Mouse (Mus musculus) limb, embryonic 10.5 days (tissue): ENCODE data around the gene Abhd17a. TPM values are rescaled to one million over a fixed set of nuclear protein-coding genes. Genes with fewer than 3 reads are reported as not detected.
A peak's percentile ranks its signal among the peaks of the same experiment; 100 is the strongest.

Source experiments
- DNase-seq: peaks from one replicate; pipeline ENCODE4 v3.0.0-alpha.2; 2017; ENCODE audit warnings: low spot score
- H3K27ac ChIP-seq: fragments of 300-500 bp; sonication (generic); 2 replicates; pipeline ENCODE4 v1.5.1; 2016; ENCODE audit warnings: mild to moderate bottlenecking
- H3K27me3 ChIP-seq: fragments of 300-500 bp; sonication (generic); 2 replicates; pipeline ENCODE4 v1.6.1; 2016; ENCODE audit warnings: low read depth, mild to moderate bottlenecking; ENCODE audit not compliant: poor library complexity, severe bottlenecking
- H3K36me3 ChIP-seq: fragments of 300-500 bp; sonication (generic); 2 replicates; pipeline ENCODE4 v1.6.1; 2016; ENCODE audit warnings: mild to moderate bottlenecking, moderate library complexity
- H3K4me1 ChIP-seq: fragments of 300-500 bp; sonication (generic); 2 replicates; pipeline ENCODE4 v1.6.1; 2016
- H3K4me3 ChIP-seq: fragments of 300-500 bp; sonication (generic); 2 replicates; pipeline ENCODE4 v1.5.1; 2016; ENCODE audit warnings: mild to moderate bottlenecking, moderate library complexity
- H3K9me3 ChIP-seq: fragments of 300-500 bp; sonication (generic); replicated peaks from 2 replicates; pipeline ENCODE4 v1.6.1; 2016; ENCODE audit warnings: mild to moderate bottlenecking
- WGBS: fragments of 180-500 bp; shearing (Covaris S2); methylation state at CpG from one replicate; pipeline ENCODE4 v1.1.7; 2016; 5-methylcytosine and 5-hydroxymethylcytosine counted together
- polyA plus RNA-seq: library from polyadenylated mRNA; unstranded; fragments of >200 nt; fragmentation: Nextera tagmentation; extraction: Ambion mirVana; gene quantifications from 2 replicates; pipeline ENCODE4 v1.2.1, GENCODE M21; 2016

The Abhd17a gene
- polyA plus RNA-seq, 1 experiment from 2014 or later, result 108 TPM

GRCm38 (mm10) chr10:80583047-80583446, 7.1 kb downstream of the Abhd17a start:
- H3K4me3 ChIP-seq, result no peak overlapping the region
- peaks cover 42% of the 10 kb centered on the region for H3K4me1 ChIP-seq
- no peaks in the 10 kb centered on the region for H3K9me3 ChIP-seq
- 91% methylated on average over 5 of the region's 5 CpGs for WGBS
- H3K27ac ChIP-seq, result no peak overlapping the region
- no peaks in the 10 kb centered on the region for H3K27me3 ChIP-seq
- no peak for DNase-seq
- peaks cover 57% of the 10 kb centered on the region for H3K36me3 ChIP-seq

GRCm38 (mm10) chr10:80578911-80579310, 11.2 kb downstream of the Abhd17a start:
- H3K36me3 ChIP-seq, result peaks cover 29% of the 10 kb centered on the region
- DNase-seq, result peak; percentile 54
- no peaks in the 10 kb centered on the region for H3K9me3 ChIP-seq
- H3K4me3 ChIP-seq, result peak overlapping the region; percentile 89
- H3K4me1 ChIP-seq, result peaks cover 55% of the 10 kb centered on the region
- 5% methylated on average over 8 of the region's 8 CpGs for WGBS
- peak overlapping the region; percentile 91 for H3K27ac ChIP-seq
- no peaks in the 10 kb centered on the region for H3K27me3 ChIP-seq

- Histone ChIP-seq H3K27ac (peak overlapping the region; percentile 91), H3K27me3 (no peaks in the 10 kb centered on the region), H3K4me3 (peak overlapping the region; percentile 89), H3K4me1 (peaks cover 61% of the 10 kb centered on the region), H3K36me3 (peaks cover 25% of the 10 kb centered on the region), H3K9me3 (no peaks in the 10 kb centered on the region)
- under 1% methylated on average over 29 of the region's 29 CpGs for WGBS
- DNase-seq, result peak; percentile 89
These were observed 11.9 kb downstream of the Abhd17a start for GRCm38 (mm10) chr10:80578131-80578750.

- peak; percentile 99 for DNase-seq
- Histone ChIP-seq H3K4me1 (peaks cover 67% of the 10 kb centered on the region), H3K4me3 (peak within 1 kb of the TSS; percentile 89), H3K27ac (peak within 1 kb of the TSS; percentile 91), H3K9me3 (no peaks in the 10 kb centered on the region), H3K36me3 (peaks cover 19% of the 10 kb centered on the region), H3K27me3 (no peaks in the 10 kb centered on the region)
- under 1% methylated on average over 83 of the region's 97 CpGs for WGBS
These were observed 12.7 kb downstream of the Abhd17a start, which contains the start of gene Klf16 for GRCm38 (mm10) chr10:80577195-80578130. TSS of gene Klf16 (minus strand) at chr10:80577321.

GRCm38 (mm10) chr10:80576351-80577194, 13.6 kb downstream of the Abhd17a start:
- H3K4me1 ChIP-seq, result peaks cover 76% of the 10 kb centered on the region
- no peaks in the 10 kb centered on the region for H3K27me3 ChIP-seq
- peaks cover 12% of the 10 kb centered on the region for H3K36me3 ChIP-seq
- peak; percentile 76 for DNase-seq
- H3K4me3 ChIP-seq, result peak overlapping the region; percentile 89
- WGBS, result under 1% methylated on average over 91 of the region's 96 CpGs
- no peaks in the 10 kb centered on the region for H3K9me3 ChIP-seq
- H3K27ac ChIP-seq, result peak overlapping the region; percentile 91

GRCm38 (mm10) chr10:80575925-80576324, 14.2 kb downstream of the Abhd17a start:
- Histone ChIP-seq H3K36me3 (peaks cover 7% of the 10 kb centered on the region), H3K4me3 (peak overlapping the region; percentile 89), H3K4me1 (peaks cover 82% of the 10 kb centered on the region), H3K27ac (peak overlapping the region; percentile 91; the same call in 1 of the 2 replicates), H3K27me3 (no peaks in the 10 kb centered on the region), H3K9me3 (no peaks in the 10 kb centered on the region)
- 17% methylated on average over 17 of the region's 17 CpGs for WGBS
- DNase-seq, result no peak

GRCm38 (mm10) chr10:80574896-80575295, 15.2 kb downstream of the Abhd17a start:
- Histone ChIP-seq H3K27ac (no peak overlapping the region), H3K4me1 (peaks cover 93% of the 10 kb centered on the region), H3K36me3 (peaks cover 6% of the 10 kb centered on the region; the same call in 1 of the 2 replicates), H3K9me3 (no peaks in the 10 kb centered on the region), H3K27me3 (no peaks in the 10 kb centered on the region), H3K4me3 (peak overlapping the region; percentile 89; the same call in 1 of the 2 replicates)
- DNase-seq, result no peak
- 85% methylated on average over 3 of the region's 3 CpGs for WGBS

GRCm38 (mm10) chr10:80573944-80574343, 16.2 kb downstream of the Abhd17a start:
- no peak overlapping the region for H3K4me3 ChIP-seq
- WGBS, result 72% methylated on average over 9 of the region's 9 CpGs
- no peak overlapping the region for H3K27ac ChIP-seq
- H3K27me3 ChIP-seq, result no peaks in the 10 kb centered on the region
- no peaks in the 10 kb centered on the region for H3K9me3 ChIP-seq
- H3K36me3 ChIP-seq, result peaks cover 8% of the 10 kb centered on the region
- peaks cover 94% of the 10 kb centered on the region for H3K4me1 ChIP-seq
- DNase-seq, result no peak

- H3K36me3 ChIP-seq, result peaks cover 23% of the 10 kb centered on the region
- no peak for DNase-seq
These were observed 17.7 kb downstream of the Abhd17a start for GRCm38 (mm10) chr10:80572477-80572876.

GRCm38 (mm10) chr10:80570871-80571836, 19.0 kb downstream of the Abhd17a start:
- Histone ChIP-seq H3K36me3 (peaks cover 28% of the 10 kb centered on the region), H3K4me3 (peak overlapping the region; percentile 44), H3K4me1 (peaks cover 78% of the 10 kb centered on the region), H3K27me3 (no peaks in the 10 kb centered on the region), H3K27ac (peak overlapping the region; percentile 86), H3K9me3 (no peaks in the 10 kb centered on the region)
- DNase-seq, result peak; percentile 62
- whole genome bisulfite sequencing, result 22% methylated on average over 30 of the region's 30 CpGs

More at GRCm38 (mm10) chr10:80572477-80572876, 17.7 kb downstream of the Abhd17a start:
- Histone ChIP-seq H3K4me3 (no peak overlapping the region), H3K27ac (0 out of 2 replicates have a peak overlapping the region, but pooled peaks have one; percentile 86), H3K27me3 (no peaks in the 10 kb centered on the region), H3K9me3 (no peaks in the 10 kb centered on the region), H3K4me1 (peaks cover 84% of the 10 kb centered on the region)
- WGBS, result 86% methylated on average over 2 of the region's 2 CpGs

- peaks cover 71% of the 10 kb centered on the region for H3K4me1 ChIP-seq
- H3K4me3 ChIP-seq, result peak overlapping the region; percentile 44
- no peaks in the 10 kb centered on the region for H3K27me3 ChIP-seq
- peak overlapping the region; percentile 86 for H3K27ac ChIP-seq
- H3K9me3 ChIP-seq, result no peaks in the 10 kb centered on the region
- peaks cover 30% of the 10 kb centered on the region for H3K36me3 ChIP-seq
- WGBS, result 93% methylated on average over 10 of the region's 10 CpGs
- no peak for DNase-seq
These were observed 19.7 kb downstream of the Abhd17a start for GRCm38 (mm10) chr10:80570419-80570818.
